Mouse (Mus musculus): ENCODE results near the gene Tead2. TPM values are rescaled to one million over a fixed set of nuclear protein-coding genes. Genes with fewer than 3 reads are reported as not detected.

Tead2 gene
- polyA plus RNA-seq, 1 experiment from 2014 or later, result 88.0 TPM

DNA sequence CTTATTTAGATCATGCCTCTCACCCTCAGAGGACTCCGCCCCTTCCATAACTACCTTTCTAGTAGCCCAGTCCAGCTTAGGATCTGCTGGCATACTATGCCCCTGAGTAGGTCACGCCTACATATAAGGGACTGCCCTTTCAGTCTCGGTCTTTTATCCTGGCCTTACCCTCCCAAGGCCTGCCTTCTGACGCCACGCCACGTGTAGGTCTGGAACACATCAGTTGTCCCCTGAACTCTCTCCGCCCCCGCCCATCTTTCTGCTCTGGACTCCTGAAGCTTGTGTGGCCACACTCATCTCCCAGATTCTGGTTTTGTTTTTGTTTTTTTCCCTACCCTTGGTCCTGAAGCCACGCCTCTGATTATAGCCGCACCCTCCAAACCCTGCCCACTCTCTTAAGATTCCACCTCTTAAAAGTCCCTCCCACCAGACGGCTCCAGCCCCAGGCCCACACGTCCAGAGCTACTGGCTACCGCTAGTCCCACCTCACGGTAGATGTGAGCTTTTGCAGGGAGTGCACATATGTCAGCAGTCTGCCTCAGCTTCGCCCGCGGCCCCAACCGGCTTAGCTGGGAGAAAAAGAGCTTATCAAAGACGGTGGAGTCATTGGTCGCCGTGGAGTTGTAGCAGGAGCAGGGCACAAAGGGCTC lies 19.5 kb downstream of the Tead2 start:
- H3K9ac ChIP-seq (ENCODE audit: low read length), result peak overlapping the region; percentile 47; the same call in 1 of the 2 replicates
- H3K4me1 ChIP-seq (ENCODE audit: control insufficient read depth, insufficient read depth, low read length), result peaks cover 21% of the 10 kb centered on the region
- WGBS, result 10% methylated on average over 21 of the region's 21 CpGs

DNA sequence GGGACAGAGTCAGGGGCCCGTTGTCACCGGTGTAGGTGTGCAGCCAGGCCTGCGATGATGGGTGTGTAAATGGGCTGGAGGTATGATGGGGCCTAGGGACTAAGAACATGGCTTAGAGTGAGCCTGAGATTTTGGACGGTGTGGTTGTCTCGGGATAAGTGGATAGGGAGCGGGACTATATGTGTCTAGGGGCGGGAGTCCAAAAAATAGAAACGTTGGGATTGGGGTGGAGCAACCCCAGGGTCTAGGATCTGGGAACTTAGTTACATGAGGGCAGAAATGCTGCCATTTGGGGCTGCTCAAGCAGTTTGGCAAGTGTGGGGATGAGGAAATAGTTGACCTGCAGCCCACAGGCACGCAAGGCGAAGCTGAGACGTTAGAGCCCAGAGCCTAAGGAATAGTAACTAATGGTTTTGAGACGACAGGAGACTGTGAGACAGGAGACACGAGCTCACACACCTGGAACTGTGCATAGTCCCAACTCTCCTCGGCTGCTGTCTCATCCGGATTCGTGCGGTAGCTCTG lies 20.2 kb downstream of the Tead2 start:
- Histone ChIP-seq H3K9me3 (replicated peaks; ENCODE audit: control insufficient read depth, low read length) (no peaks in the 10 kb centered on the region), H3K36me3 (ENCODE audit: control insufficient read depth, insufficient read depth) (peaks cover 13% of the 10 kb centered on the region; the same call in 1 of the 2 replicates), H3K4me3 (ENCODE audit: low read length) (peak overlapping the region; percentile 40), H3K27me3 (ENCODE audit: control insufficient read depth, insufficient read depth, low read length) (0 out of 2 replicates have a peak, but pooled peaks cover 2% of the 10 kb centered on the region), H3K4me1 (ENCODE audit: control insufficient read depth, insufficient read depth, low read length) (peaks cover 21% of the 10 kb centered on the region), H3K4me2 (ENCODE audit: low read depth, low read length) (peak overlapping the region; percentile 69), H3K27ac (ENCODE audit: low read length) (peak overlapping the region; percentile 40; the same call in 1 of the 2 replicates), H3K9ac (ENCODE audit: low read length) (peak overlapping the region; percentile 47; the same call in 1 of the 2 replicates)
- no peak for ATAC-seq (replicated peaks; ENCODE audit: extremely low read depth, insufficient read depth, low FRiP score)
- 36% methylated on average over 17 of the region's 17 CpGs for WGBS

More for the DNA sequence above, 19.5 kb downstream of the Tead2 start:
- Histone ChIP-seq H3K27ac (ENCODE audit: low read length) (peak overlapping the region; percentile 40), H3K27me3 (ENCODE audit: control insufficient read depth, insufficient read depth, low read length) (0 out of 2 replicates have a peak, but pooled peaks cover 2% of the 10 kb centered on the region), H3K36me3 (ENCODE audit: control insufficient read depth, insufficient read depth) (peaks cover 13% of the 10 kb centered on the region; the same call in 1 of the 2 replicates), H3K9me3 (replicated peaks; ENCODE audit: control insufficient read depth, low read length) (no peaks in the 10 kb centered on the region), H3K4me2 (ENCODE audit: low read depth, low read length) (peak overlapping the region; percentile 69), H3K4me3 (ENCODE audit: low read length) (peak overlapping the region; percentile 40)
- peak; percentile 59 for ATAC-seq (replicated peaks; ENCODE audit: extremely low read depth, insufficient read depth, low FRiP score)

DNA sequence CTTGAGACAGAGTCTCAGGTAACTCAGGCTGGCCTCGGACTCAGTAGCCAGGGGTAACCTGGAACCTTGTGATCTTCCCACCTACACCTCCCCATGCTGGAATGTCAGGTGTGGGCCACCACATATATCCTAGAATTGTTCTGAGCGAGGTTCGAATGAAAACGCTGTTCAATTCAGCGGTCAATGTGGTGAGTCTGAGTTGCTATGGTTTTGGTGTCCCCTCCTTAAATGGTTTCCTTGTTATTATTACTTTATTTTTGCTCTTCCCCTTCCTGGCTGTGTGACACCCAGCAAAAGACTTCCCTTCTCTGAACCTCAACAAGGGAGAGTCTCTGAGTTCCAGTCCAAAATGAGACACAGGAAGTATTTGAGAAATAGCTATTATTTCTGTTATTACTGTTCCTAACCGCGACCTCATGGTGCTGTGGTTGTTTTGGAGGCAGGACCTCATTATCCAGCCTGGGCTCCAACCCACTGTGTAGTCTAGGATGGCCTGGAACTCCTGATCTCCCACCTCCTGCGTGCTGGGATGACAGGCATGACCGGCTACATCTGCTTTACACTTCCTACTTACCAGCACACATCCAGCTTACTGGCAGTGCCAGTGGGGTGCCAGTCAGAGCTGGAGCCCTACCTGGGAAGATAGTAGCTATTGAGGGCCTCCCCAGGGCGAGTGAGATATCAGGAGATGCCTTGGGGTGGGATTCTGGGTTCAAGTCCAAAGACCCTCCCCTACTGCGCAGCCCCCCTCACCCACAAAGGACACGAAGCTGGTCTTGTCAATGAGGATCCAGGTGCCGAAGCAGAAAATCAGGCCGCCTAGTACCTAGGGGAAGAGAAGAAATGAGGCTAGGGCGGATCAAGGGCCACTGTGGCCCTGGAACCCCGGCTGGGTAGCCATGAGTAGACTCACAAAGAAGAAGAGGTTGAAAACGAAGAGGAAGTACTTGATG lies 22.5 kb downstream of the Tead2 start:
- 0 out of 2 replicates have a peak overlapping the region, but pooled peaks have one; percentile 30 for H3K27ac ChIP-seq (ENCODE audit: low read length)
- peak overlapping the region; percentile 35 for H3K4me3 ChIP-seq (ENCODE audit: low read length)
- ATAC-seq (replicated peaks; ENCODE audit: extremely low read depth, insufficient read depth, low FRiP score), result no peak
- H3K36me3 ChIP-seq (ENCODE audit: control insufficient read depth, insufficient read depth), result no peaks in the 10 kb centered on the region
- H3K4me2 ChIP-seq (ENCODE audit: low read depth, low read length), result peak overlapping the region; percentile 46
- peaks cover 21% of the 10 kb centered on the region for H3K4me1 ChIP-seq (ENCODE audit: control insufficient read depth, insufficient read depth, low read length)
- WGBS, result 71% methylated on average over 17 of the region's 17 CpGs
- 0 out of 2 replicates have a peak, but pooled peaks cover 2% of the 10 kb centered on the region for H3K27me3 ChIP-seq (ENCODE audit: control insufficient read depth, insufficient read depth, low read length)
- no peaks in the 10 kb centered on the region for H3K9me3 ChIP-seq (replicated peaks; ENCODE audit: control insufficient read depth, low read length)
- H3K9ac ChIP-seq (ENCODE audit: low read length), result peak overlapping the region; percentile 43; the same call in 1 of the 2 replicates

DNA sequence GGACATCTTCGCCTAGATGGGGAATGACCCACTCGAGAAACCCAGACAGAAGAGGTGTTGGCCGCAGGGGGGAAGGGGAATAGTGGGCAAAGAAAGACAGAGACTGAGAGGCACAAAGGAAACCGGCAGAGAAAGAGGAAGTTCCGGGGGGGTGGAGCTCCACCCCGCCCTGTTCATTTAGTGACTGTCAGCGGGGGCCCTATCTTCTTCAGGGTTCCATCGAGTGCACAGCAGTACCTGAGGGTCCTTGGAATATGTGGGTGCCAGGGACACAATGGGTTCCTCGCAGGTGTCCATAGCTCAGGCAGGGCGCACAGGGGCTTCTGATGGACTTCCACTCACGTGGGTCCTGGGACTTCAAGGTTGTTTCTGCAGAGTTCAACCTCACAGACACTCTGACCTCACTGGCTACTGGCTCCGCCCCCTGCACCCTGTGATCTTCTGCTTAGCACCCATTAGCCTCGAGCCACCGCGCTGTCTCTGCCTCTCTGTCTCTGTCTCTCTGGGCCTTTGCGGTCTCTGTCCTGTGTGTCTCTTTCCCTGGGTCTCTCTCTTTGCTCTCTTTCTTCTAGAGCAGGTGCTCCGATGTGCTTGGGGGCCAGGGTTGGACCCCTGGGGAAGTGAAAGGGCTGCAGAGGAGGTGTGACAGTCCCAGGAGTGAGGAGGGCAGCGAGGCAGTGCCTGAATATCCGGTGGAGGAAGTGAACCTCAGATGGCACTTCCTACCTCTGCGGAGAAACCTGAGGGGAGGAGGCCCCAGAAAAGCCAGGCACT lies 23.4 kb downstream of the Tead2 start, which contains the start of gene Cd37:
Gene Cd37 (minus strand): TSS at position 393 of the 774 bp plus-strand sequence.
- ATAC-seq (replicated peaks; ENCODE audit: extremely low read depth, insufficient read depth, low FRiP score), result 0 out of 2 replicates have a peak, but pooled peaks have one; percentile 16
- peak within 1 kb of the TSS; percentile 46 for H3K4me2 ChIP-seq (ENCODE audit: low read depth, low read length)
- no peaks in the 10 kb centered on the region for H3K36me3 ChIP-seq (ENCODE audit: control insufficient read depth, insufficient read depth)
- peaks cover 14% of the 10 kb centered on the region for H3K4me1 ChIP-seq (ENCODE audit: control insufficient read depth, insufficient read depth, low read length)
- H3K4me3 ChIP-seq (ENCODE audit: low read length), result peak within 1 kb of the TSS; percentile 35
- 0 out of 2 replicates have a peak within 1 kb of the TSS, but pooled peaks have one; percentile 30 for H3K27ac ChIP-seq (ENCODE audit: low read length)
- peak within 1 kb of the TSS; percentile 43; the same call in 1 of the 2 replicates for H3K9ac ChIP-seq (ENCODE audit: low read length)
- H3K9me3 ChIP-seq (replicated peaks; ENCODE audit: control insufficient read depth, low read length), result no peaks in the 10 kb centered on the region
- 0 out of 2 replicates have a peak, but pooled peaks cover 2% of the 10 kb centered on the region for H3K27me3 ChIP-seq (ENCODE audit: control insufficient read depth, insufficient read depth, low read length)
- WGBS, result 38% methylated on average over 20 of the region's 20 CpGs

DNA sequence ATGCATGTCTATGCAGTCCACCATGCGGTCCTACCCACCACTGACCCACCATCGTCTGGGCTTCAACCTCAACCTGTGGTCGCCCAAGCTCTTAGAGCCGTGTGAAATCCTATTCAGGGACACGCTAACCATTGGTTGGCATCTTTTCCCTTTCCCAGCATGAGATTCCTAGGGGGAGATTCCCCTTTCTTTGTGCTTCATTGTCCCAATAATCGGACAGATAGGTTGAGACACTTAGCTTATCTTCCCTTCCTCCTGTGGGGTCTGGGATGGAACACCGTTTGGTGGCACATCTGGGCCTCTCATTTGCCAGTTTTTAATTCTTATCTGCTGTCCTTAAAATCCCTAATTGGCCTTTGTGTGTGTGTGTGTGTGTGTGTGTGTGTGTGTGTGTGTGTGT lies 24.6 kb downstream of the Tead2 start:
- H3K4me1 ChIP-seq (ENCODE audit: control insufficient read depth, insufficient read depth, low read length), result peaks cover 2% of the 10 kb centered on the region
- no peak overlapping the region for H3K27ac ChIP-seq (ENCODE audit: low read length)
- no peak overlapping the region for H3K9ac ChIP-seq (ENCODE audit: low read length)
- H3K4me2 ChIP-seq (ENCODE audit: low read depth, low read length), result no peak overlapping the region
- H3K4me3 ChIP-seq (ENCODE audit: low read length), result no peak overlapping the region
- no peaks in the 10 kb centered on the region for H3K9me3 ChIP-seq (replicated peaks; ENCODE audit: control insufficient read depth, low read length)
- 79% methylated on average over 7 of the region's 7 CpGs for WGBS
- 0 out of 2 replicates have a peak, but pooled peaks cover 2% of the 10 kb centered on the region for H3K27me3 ChIP-seq (ENCODE audit: control insufficient read depth, insufficient read depth, low read length)
- ATAC-seq (replicated peaks; ENCODE audit: extremely low read depth, insufficient read depth, low FRiP score), result no peak
- H3K36me3 ChIP-seq (ENCODE audit: control insufficient read depth, insufficient read depth), result no peaks in the 10 kb centered on the region

DNA sequence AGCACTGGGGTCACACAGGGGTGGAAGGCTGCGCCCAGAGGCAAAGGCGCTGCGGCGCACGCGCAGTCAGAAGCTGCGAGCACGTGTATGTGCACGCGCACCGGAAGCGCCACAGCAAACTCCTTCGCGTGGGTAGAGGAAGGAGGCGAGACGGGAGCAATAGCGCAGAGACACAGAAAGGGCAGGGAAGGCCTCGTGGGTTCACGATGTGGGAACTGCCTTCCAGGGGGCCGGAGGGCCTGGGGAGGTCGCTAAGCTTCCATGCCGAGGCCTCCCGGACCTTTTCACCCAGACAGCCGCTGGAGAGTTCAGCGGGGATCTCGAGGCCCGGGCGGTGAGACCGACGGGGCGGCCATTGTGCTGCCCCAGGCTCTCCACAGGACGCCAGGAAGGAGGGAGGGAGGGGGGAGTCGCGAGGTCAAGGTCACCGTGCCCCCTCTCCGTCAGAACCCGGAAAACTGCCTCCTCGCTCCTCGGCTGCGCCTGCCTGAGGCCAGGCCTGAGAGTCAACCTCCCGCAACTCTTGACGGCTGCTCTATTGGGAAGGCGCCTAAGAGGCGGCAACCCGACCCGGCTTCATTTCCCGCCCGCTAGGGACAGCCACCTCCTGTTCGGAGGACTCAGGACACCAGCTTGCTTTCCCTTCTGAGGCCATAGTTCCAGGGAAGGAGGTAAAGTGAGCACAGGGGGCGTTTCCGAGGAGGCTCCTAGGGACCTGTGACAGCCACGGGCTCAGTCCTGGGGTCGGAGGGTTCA lies 25.3 kb downstream of the Tead2 start, which contains the start of gene Slc6a16:
Gene Slc6a16 (plus strand): TSS at position 453 of the 756 bp plus-strand sequence.
- no peaks in the 10 kb centered on the region for H3K9me3 ChIP-seq (replicated peaks; ENCODE audit: control insufficient read depth, low read length)
- 0 out of 2 replicates have a peak, but pooled peaks cover 2% of the 10 kb centered on the region for H3K27me3 ChIP-seq (ENCODE audit: control insufficient read depth, insufficient read depth, low read length)
- 0 out of 2 replicates have a peak, but pooled peaks have one; percentile 26 for ATAC-seq (replicated peaks; ENCODE audit: extremely low read depth, insufficient read depth, low FRiP score)
- H3K9ac ChIP-seq (ENCODE audit: low read length), result peak within 1 kb of the TSS; percentile 55
- no peaks in the 10 kb centered on the region for H3K36me3 ChIP-seq (ENCODE audit: control insufficient read depth, insufficient read depth)
- no peaks in the 10 kb centered on the region; the same call in 1 of the 2 replicates for H3K4me1 ChIP-seq (ENCODE audit: control insufficient read depth, insufficient read depth, low read length)
- peak within 1 kb of the TSS; percentile 58 for H3K4me2 ChIP-seq (ENCODE audit: low read depth, low read length)
- H3K27ac ChIP-seq (ENCODE audit: low read length), result no peak within 1 kb of the TSS
- WGBS, result 24% methylated on average over 53 of the region's 53 CpGs
- peak within 1 kb of the TSS; percentile 14 for H3K4me3 ChIP-seq (ENCODE audit: low read length)

DNA sequence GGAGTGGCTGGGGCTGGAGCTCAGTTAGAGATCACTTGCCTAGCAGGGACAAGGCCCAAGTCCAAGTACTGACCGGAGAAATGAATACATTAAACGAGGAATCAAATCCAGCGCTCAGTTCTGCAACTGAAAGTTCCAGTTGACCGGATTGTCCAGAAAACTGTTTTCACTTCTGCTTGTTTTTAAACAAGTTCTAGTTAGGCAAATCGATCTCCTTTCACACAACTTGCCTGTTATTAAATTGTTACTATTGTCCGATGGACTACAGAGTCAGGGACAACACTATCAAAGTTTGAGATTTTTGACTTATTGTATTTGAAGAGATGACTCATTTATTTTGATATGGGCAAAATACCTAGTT lies 25.8 kb downstream of the Tead2 start:
- no peaks in the 10 kb centered on the region for H3K36me3 ChIP-seq (ENCODE audit: control insufficient read depth, insufficient read depth)
- ATAC-seq (replicated peaks; ENCODE audit: extremely low read depth, insufficient read depth, low FRiP score), result no peak
- no peak overlapping the region for H3K4me3 ChIP-seq (ENCODE audit: low read length)
- peak overlapping the region; percentile 58 for H3K4me2 ChIP-seq (ENCODE audit: low read depth, low read length)
- no peaks in the 10 kb centered on the region; the same call in 1 of the 2 replicates for H3K4me1 ChIP-seq (ENCODE audit: control insufficient read depth, insufficient read depth, low read length)
- H3K9me3 ChIP-seq (replicated peaks; ENCODE audit: control insufficient read depth, low read length), result no peaks in the 10 kb centered on the region
- H3K9ac ChIP-seq (ENCODE audit: low read length), result 0 out of 2 replicates have a peak overlapping the region, but pooled peaks have one; percentile 55
- WGBS, result 84% methylated on average over 6 of the region's 6 CpGs
- H3K27me3 ChIP-seq (ENCODE audit: control insufficient read depth, insufficient read depth, low read length), result 0 out of 2 replicates have a peak, but pooled peaks cover 2% of the 10 kb centered on the region
- H3K27ac ChIP-seq (ENCODE audit: low read length), result no peak overlapping the region
